Mouse (Mus musculus) layer of hippocampus, adult 9-10 months (tissue): ENCODE results near the gene Ccn2.

ENCODE experiments used
- DNase-seq: peaks from one replicate; pipeline ENCODE4 v3.0.0; 2022; ENCODE audit warnings: low spot score

Gene Ccn2

DNA sequence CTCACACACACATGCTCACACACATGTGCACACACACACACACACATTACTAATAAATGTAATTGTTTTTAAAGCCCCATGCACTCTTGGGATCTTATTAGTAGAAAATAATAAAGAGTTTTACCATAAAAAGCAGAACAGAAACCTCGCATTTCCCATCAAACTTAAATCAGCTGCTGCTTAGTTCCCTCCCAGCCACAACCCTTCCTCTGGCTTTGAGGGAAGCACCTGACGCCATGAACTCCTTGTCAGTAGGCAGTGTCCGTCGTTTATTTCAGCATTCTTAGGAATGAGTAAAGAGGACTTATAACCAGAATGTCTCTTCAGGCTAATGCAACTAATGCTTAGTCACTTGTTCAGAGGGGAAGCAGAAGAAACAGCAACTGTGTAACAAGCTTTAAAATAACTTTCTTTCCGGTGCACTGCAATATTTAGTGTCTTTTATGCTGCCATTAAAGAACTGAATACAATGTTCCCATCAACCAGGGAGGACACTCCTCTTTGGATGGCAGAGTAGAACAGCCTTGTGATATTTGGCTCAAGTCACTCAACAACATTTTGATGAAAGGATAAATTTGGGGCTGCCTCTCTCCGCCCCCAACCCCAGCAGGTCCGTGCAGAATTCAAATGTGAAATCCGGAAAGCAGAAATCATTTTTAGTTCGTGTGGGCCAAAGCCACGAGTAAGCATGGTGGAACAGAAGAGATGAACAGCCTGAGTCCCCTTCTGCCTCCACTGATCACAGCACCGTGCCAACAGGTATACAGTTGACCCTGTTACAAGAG is 47.7 kb downstream of the Ccn2 start:
- no peak for DNase-seq

DNA sequence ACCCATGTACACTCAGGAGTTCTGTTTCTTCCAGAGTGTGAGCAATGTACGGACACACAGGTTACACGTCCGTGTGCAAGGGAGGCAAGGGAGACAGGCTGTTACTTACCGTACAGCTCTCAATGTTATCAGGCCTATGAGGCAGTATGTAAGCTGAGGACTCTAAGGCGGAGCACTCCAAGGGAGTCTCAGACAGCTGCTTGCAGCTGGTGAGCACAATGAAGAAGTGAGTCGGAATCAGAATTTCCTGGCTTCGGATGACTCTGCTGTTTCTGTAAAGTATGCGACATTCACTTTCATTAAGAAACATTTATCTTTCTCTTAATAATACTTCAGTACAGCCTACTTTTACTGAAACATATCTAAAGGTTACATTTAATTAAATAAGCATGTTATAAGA is 49.9 kb downstream of the Ccn2 start:
- DNase-seq, result no peak
